Mouse (Mus musculus) c-Kit-positive CD71-positive TER-119-negative erythroid progenitor cells, embryonic 14.5 days (primary cell): ENCODE data around the gene Sdhc.
"Not testable (repeated sequence)": the region's sequence is repeated elsewhere in the genome, so short reads cannot be mapped to it uniquely, and the experiment has no call there.

Experiments used
- DNase-seq: peaks from one replicate; pipeline ENCODE4 v3.0.0-alpha.2; 2013; ENCODE audit warnings: low read depth

Sdhc gene

GRCm38 (mm10) chr1:171079825-171080224 is 70.6 kb downstream of the Sdhc start:
- DNase-seq: not testable (repeated sequence)

GRCm38 (mm10) chr1:171079345-171079744 is 71.1 kb downstream of the Sdhc start:
- DNase-seq: not testable (repeated sequence)

GRCm38 (mm10) chr1:171078419-171078818 is 72.0 kb downstream of the Sdhc start:
- DNase-seq: not testable (repeated sequence)

- DNase-seq: not testable (repeated sequence)
Measured at GRCm38 (mm10) chr1:171077955-171078354, 72.4 kb downstream of the Sdhc start.

- DNase-seq: not testable (repeated sequence)
Measured at GRCm38 (mm10) chr1:171077192-171077591, 73.2 kb downstream of the Sdhc start.
